Mouse (Mus musculus) limb, embryonic 12.5 days (tissue): ENCODE measurements at regions not wholly inside any gene's neighbourhood (a gene's known extent, or its start where the extent isn't known, plus 50 kb on each side); places are given as distances from the start of the nearest gene placed in this dataset.

Experiments
- ATAC-seq: fragments of 200-750 bp; cut with Nextera tagmentation; 2 replicates; pipeline ENCODE4 v1.8.0; 2017; ENCODE audit warnings: low read depth, moderate TSS enrichment; ENCODE audit not compliant: insufficient number of reproducible peaks, insufficient read depth, low FRiP score, low TSS enrichment
- H3K27ac ChIP-seq: fragments of 300-500 bp; sonication (generic); 2 replicates; pipeline ENCODE4 v1.5.1; 2016; ENCODE audit warnings: mild to moderate bottlenecking, moderate library complexity
- H3K27me3 ChIP-seq: fragments of 300-500 bp; sonication (generic); 2 replicates; pipeline ENCODE4 v1.6.1; 2016; ENCODE audit warnings: mild to moderate bottlenecking, moderate library complexity
- H3K36me3 ChIP-seq: fragments of 300-500 bp; sonication (generic); 2 replicates; pipeline ENCODE4 v1.6.1; 2016; ENCODE audit warnings: mild to moderate bottlenecking, moderate library complexity
- H3K4me1 ChIP-seq: fragments of 300-500 bp; sonication (generic); replicated peaks from 2 replicates; pipeline ENCODE4 v1.6.1; 2016
- H3K4me2 ChIP-seq: fragments of 300-500 bp; sonication (generic); 2 replicates; pipeline ENCODE4 v1.6.1; 2016; ENCODE audit warnings: mild to moderate bottlenecking, moderate library complexity
- H3K4me3 ChIP-seq: fragments of 300-500 bp; sonication (generic); replicated peaks from 2 replicates; pipeline ENCODE4 v1.5.1; 2016; ENCODE audit warnings: mild to moderate bottlenecking
- H3K9ac ChIP-seq: fragments of 300-500 bp; sonication (generic); replicated peaks from 2 replicates; pipeline ENCODE4 v1.6.1; 2016; ENCODE audit warnings: mild to moderate bottlenecking, moderate library complexity
- H3K9me3 ChIP-seq: fragments of 300-500 bp; sonication (generic); 2 replicates; pipeline ENCODE4 v1.6.1; 2016; ENCODE audit warnings: mild to moderate bottlenecking, moderate library complexity
- WGBS: fragments of 180-500 bp; shearing (Covaris S2); methylation state at CpG from one replicate; pipeline ENCODE4 v1.1.7; 2016; 5-methylcytosine and 5-hydroxymethylcytosine counted together

- no peaks in the 10 kb centered on the region for H3K9me3 ChIP-seq
- no peak overlapping the region for H3K9ac ChIP-seq
- peaks cover 15% of the 10 kb centered on the region for H3K4me1 ChIP-seq
- H3K27me3 ChIP-seq, result peaks cover 92% of the 10 kb centered on the region
- no peak; the same call in 1 of the 2 replicates for ATAC-seq
- no peak overlapping the region for H3K4me3 ChIP-seq
- under 1% methylated on average over 11 of the region's 11 CpGs for WGBS
- no peak overlapping the region for H3K4me2 ChIP-seq
- H3K27ac ChIP-seq, result no peak overlapping the region
- no peaks in the 10 kb centered on the region for H3K36me3 ChIP-seq
Observed at GRCm38 (mm10) chr13:83724995-83725394, 221.2 kb downstream of the Mef2c start.

- H3K27me3 ChIP-seq, result peaks cover 93% of the 10 kb centered on the region
- H3K9me3 ChIP-seq, result no peaks in the 10 kb centered on the region
- H3K36me3 ChIP-seq, result no peaks in the 10 kb centered on the region
- no peak for ATAC-seq
- no peak overlapping the region for H3K4me2 ChIP-seq
- H3K9ac ChIP-seq, result no peak overlapping the region
- 2% methylated on average over 13 of the region's 13 CpGs for WGBS
- H3K4me1 ChIP-seq, result peaks cover 16% of the 10 kb centered on the region
- no peak overlapping the region for H3K4me3 ChIP-seq
- no peak overlapping the region for H3K27ac ChIP-seq
Observed at GRCm38 (mm10) chr13:83725831-83726230, 222.0 kb downstream of the Mef2c start.

GRCm38 (mm10) chr13:83726346-83726975 lies 222.6 kb downstream of the Mef2c start:
- Histone ChIP-seq H3K9ac (no peak overlapping the region), H3K4me2 (no peak overlapping the region)
- no peak for ATAC-seq

GRCm38 (mm10) chr13:83727051-83727765 lies 223.4 kb downstream of the Mef2c start:
- peak overlapping the region; percentile 19 for H3K4me3 ChIP-seq
- peak overlapping the region; percentile 32 for H3K4me2 ChIP-seq
- no peak overlapping the region for H3K27ac ChIP-seq
- peaks cover 92% of the 10 kb centered on the region for H3K27me3 ChIP-seq
- H3K9me3 ChIP-seq, result no peaks in the 10 kb centered on the region
- H3K9ac ChIP-seq, result no peak overlapping the region
- ATAC-seq, result no peak
- WGBS, result under 1% methylated on average over 38 of the region's 38 CpGs
- peaks cover 17% of the 10 kb centered on the region for H3K4me1 ChIP-seq
- H3K36me3 ChIP-seq, result no peaks in the 10 kb centered on the region

More at GRCm38 (mm10) chr13:83726346-83726975, 222.6 kb downstream of the Mef2c start:
- WGBS, result 3% methylated on average over 13 of the region's 13 CpGs
- H3K27ac ChIP-seq, result no peak overlapping the region
- no peaks in the 10 kb centered on the region for H3K36me3 ChIP-seq
- no peaks in the 10 kb centered on the region for H3K9me3 ChIP-seq
- no peak overlapping the region for H3K4me3 ChIP-seq
- H3K4me1 ChIP-seq, result peaks cover 17% of the 10 kb centered on the region
- H3K27me3 ChIP-seq, result peaks cover 93% of the 10 kb centered on the region

GRCm38 (mm10) chr13:83727766-83728395 lies 224.0 kb downstream of the Mef2c start:
- 8% methylated on average over 9 of the region's 9 CpGs for WGBS
- Histone ChIP-seq H3K4me1 (peaks cover 17% of the 10 kb centered on the region), H3K9me3 (no peaks in the 10 kb centered on the region), H3K9ac (no peak overlapping the region), H3K4me2 (no peak overlapping the region), H3K27me3 (peaks cover 92% of the 10 kb centered on the region), H3K4me3 (no peak overlapping the region), H3K27ac (no peak overlapping the region), H3K36me3 (no peaks in the 10 kb centered on the region)
- no peak for ATAC-seq

- Histone ChIP-seq H3K4me3 (no peak overlapping the region), H3K9me3 (no peaks in the 10 kb centered on the region), H3K4me2 (no peak overlapping the region), H3K27me3 (peaks cover 92% of the 10 kb centered on the region), H3K27ac (no peak overlapping the region), H3K4me1 (peaks cover 17% of the 10 kb centered on the region), H3K36me3 (no peaks in the 10 kb centered on the region), H3K9ac (no peak overlapping the region)
- ATAC-seq, result no peak
- 6% methylated on average over 5 of the region's 5 CpGs for WGBS
Observed at GRCm38 (mm10) chr13:83728421-83729010, 224.7 kb downstream of the Mef2c start.

- no peak overlapping the region for H3K9ac ChIP-seq
- no peak for ATAC-seq
- H3K36me3 ChIP-seq, result no peaks in the 10 kb centered on the region
- H3K9me3 ChIP-seq, result no peaks in the 10 kb centered on the region
- peaks cover 17% of the 10 kb centered on the region for H3K4me1 ChIP-seq
- peak overlapping the region; percentile 84 for H3K4me2 ChIP-seq
- H3K27ac ChIP-seq, result no peak overlapping the region
- H3K27me3 ChIP-seq, result peaks cover 89% of the 10 kb centered on the region
- WGBS, result under 1% methylated on average over 30 of the region's 33 CpGs
- peak overlapping the region; percentile 63 for H3K4me3 ChIP-seq
Observed at GRCm38 (mm10) chr13:83729331-83730009, 225.6 kb downstream of the Mef2c start.

- 2% methylated on average over 16 of the region's 16 CpGs for WGBS
- H3K27ac ChIP-seq, result no peak overlapping the region
Observed at GRCm38 (mm10) chr13:83730155-83730712, 226.4 kb downstream of the Mef2c start.

GRCm38 (mm10) chr13:83730713-83731480 lies 227.1 kb downstream of the Mef2c start:
- H3K4me2 ChIP-seq, result peak overlapping the region; percentile 84
- peaks cover 78% of the 10 kb centered on the region for H3K27me3 ChIP-seq
- peak; percentile 85 for ATAC-seq
- H3K36me3 ChIP-seq, result no peaks in the 10 kb centered on the region
- peak overlapping the region; percentile 64 for H3K27ac ChIP-seq
- peaks cover 17% of the 10 kb centered on the region for H3K4me1 ChIP-seq
- peak overlapping the region; percentile 75 for H3K9ac ChIP-seq
- WGBS, result under 1% methylated on average over 88 of the region's 91 CpGs
- H3K9me3 ChIP-seq, result no peaks in the 10 kb centered on the region
- H3K4me3 ChIP-seq, result peak overlapping the region; percentile 63

More at GRCm38 (mm10) chr13:83730155-83730712, 226.4 kb downstream of the Mef2c start:
- Histone ChIP-seq H3K9ac (peak overlapping the region; percentile 75), H3K9me3 (no peaks in the 10 kb centered on the region), H3K4me1 (peaks cover 17% of the 10 kb centered on the region), H3K4me3 (peak overlapping the region; percentile 63), H3K36me3 (no peaks in the 10 kb centered on the region), H3K27me3 (peaks cover 82% of the 10 kb centered on the region), H3K4me2 (peak overlapping the region; percentile 84)
- peak; percentile 1; the same call in 1 of the 2 replicates for ATAC-seq

- no peaks in the 10 kb centered on the region for H3K9me3 ChIP-seq
- peak overlapping the region; percentile 63 for H3K4me3 ChIP-seq
- H3K4me2 ChIP-seq, result peak overlapping the region; percentile 84
- no peak overlapping the region for H3K27ac ChIP-seq
- 0% methylated on average over 9 of the region's 10 CpGs for WGBS
- no peak for ATAC-seq
- H3K9ac ChIP-seq, result peak overlapping the region; percentile 75
- H3K27me3 ChIP-seq, result peaks cover 75% of the 10 kb centered on the region
- no peaks in the 10 kb centered on the region for H3K36me3 ChIP-seq
- peaks cover 17% of the 10 kb centered on the region for H3K4me1 ChIP-seq
Observed at GRCm38 (mm10) chr13:83731481-83732006, 227.7 kb downstream of the Mef2c start.
